Mouse (Mus musculus): Measurements from ENCODE around the gene Olfr1513. TPM values are rescaled to one million over a fixed set of nuclear protein-coding genes. Genes with fewer than 3 reads are reported as not detected.

Olfr1513 gene
- polyA plus RNA-seq, 1 experiment from 2014 or later, result not detected

Other genes with a start within 250 kb of the Olfr1513 start
- gene Rpgrip1, start 245.7 kb downstream of the Olfr1513 start, polyA plus RNA-seq (2015; fragmentation: Nextera tagmentation; extraction: Ambion mirVana), result 36.2 and 45.4 TPM in 2 replicates
- 37.1 and 39.0 TPM in 2 replicates for gene Supt16, start 159.0 kb downstream of the Olfr1513 start, polyA plus RNA-seq (2015; fragmentation: Nextera tagmentation; extraction: Ambion mirVana)
- 31.0 and 32.9 TPM in 2 replicates for gene Chd8, start 98.6 kb downstream of the Olfr1513 start, polyA plus RNA-seq (2015; fragmentation: Nextera tagmentation; extraction: Ambion mirVana)
- gene Tox4, start 77.3 kb downstream of the Olfr1513 start, polyA plus RNA-seq (2015; fragmentation: Nextera tagmentation; extraction: Ambion mirVana), result 46.9 and 54.1 TPM in 2 replicates
- 55.5 and 59.0 TPM in 2 replicates for gene Rab2b, start 76.9 kb downstream of the Olfr1513 start, polyA plus RNA-seq (2015; fragmentation: Nextera tagmentation; extraction: Ambion mirVana)
- gene Mettl3, start 51.3 kb downstream of the Olfr1513 start, polyA plus RNA-seq (2015; fragmentation: Nextera tagmentation; extraction: Ambion mirVana), result 41.6 and 45.4 TPM in 2 replicates
- gene Sall2, start 27.6 kb downstream of the Olfr1513 start, polyA plus RNA-seq (2015; fragmentation: Nextera tagmentation; extraction: Ambion mirVana), result 40.6 and 49.0 TPM in 2 replicates
- 0.21 TPM in 1 of 2 replicates, not detected in the other for gene Olfr1512, start 22.8 kb upstream of the Olfr1513 start, polyA plus RNA-seq (2015; fragmentation: Nextera tagmentation; extraction: Ambion mirVana)
- 0.14 TPM in 1 of 2 replicates, not detected in the other for gene Olfr1511, start 41.0 kb upstream of the Olfr1513 start, polyA plus RNA-seq (2015; fragmentation: Nextera tagmentation; extraction: Ambion mirVana)
- gene Olfr1510, start 58.0 kb upstream of the Olfr1513 start, polyA plus RNA-seq (2015; fragmentation: Nextera tagmentation; extraction: Ambion mirVana), result not detected in 2 replicates
- gene Olfr1509, start 86.6 kb upstream of the Olfr1513 start, polyA plus RNA-seq (2015; fragmentation: Nextera tagmentation; extraction: Ambion mirVana), result not detected in 2 replicates
- gene Olfr1508, start 111.1 kb upstream of the Olfr1513 start, polyA plus RNA-seq (2015; fragmentation: Nextera tagmentation; extraction: Ambion mirVana), result not detected in 2 replicates
- gene Olfr1507, start 139.3 kb upstream of the Olfr1513 start, polyA plus RNA-seq (2015; fragmentation: Nextera tagmentation; extraction: Ambion mirVana), result not detected in 2 replicates

Data from hindbrain, embryonic 16.5 days (tissue).